Mouse (Mus musculus): ENCODE data around the gene Tmem141. TPM values are rescaled to one million over a fixed set of nuclear protein-coding genes. Genes with fewer than 3 reads are reported as not detected.

Tmem141 gene
- polyA plus RNA-seq, 1 experiment from 2014 or later, result 25.7 TPM

- H3K9ac ChIP-seq (ENCODE audit: low read length), result no peak overlapping the region
- peak overlapping the region; percentile 35 for H3K4me2 ChIP-seq (ENCODE audit: low read length)
- H3K36me3 ChIP-seq (ENCODE audit: control insufficient read depth, insufficient read depth, low read length), result peaks cover 3% of the 10 kb centered on the region; the same call in 1 of the 2 replicates
- peak overlapping the region; percentile 24 for H3K4me3 ChIP-seq (ENCODE audit: low read depth, low read length)
- peaks cover 50% of the 10 kb centered on the region for H3K27me3 ChIP-seq (replicated peaks; ENCODE audit: control insufficient read depth, insufficient read depth, low read length)
- H3K4me1 ChIP-seq (replicated peaks; ENCODE audit: control insufficient read depth, insufficient read depth, low read length), result peaks cover 59% of the 10 kb centered on the region
- H3K9me3 ChIP-seq (ENCODE audit: control insufficient read depth, low read length), result no peaks in the 10 kb centered on the region
- H3K27ac ChIP-seq (ENCODE audit: low read depth), result no peak overlapping the region
- no peak for ATAC-seq (replicated peaks; ENCODE audit: low FRiP score, low TSS enrichment, low read depth)
- WGBS, result 6% methylated on average over 75 of the region's 75 CpGs
- DNase-seq (ENCODE audit: low spot score), result peak; percentile 72
Measured at GRCm38 (mm10) chr2:25577951-25578795, 43.6 kb downstream of the Tmem141 start.

GRCm38 (mm10) chr2:25576965-25577891 lies 44.6 kb downstream of the Tmem141 start:
- peaks cover 52% of the 10 kb centered on the region for H3K4me1 ChIP-seq (replicated peaks; ENCODE audit: control insufficient read depth, insufficient read depth, low read length)
- ATAC-seq (replicated peaks; ENCODE audit: low FRiP score, low TSS enrichment, low read depth) (no peak), DNase-seq (ENCODE audit: low spot score) (peak; percentile 66)
- no peaks in the 10 kb centered on the region for H3K9me3 ChIP-seq (ENCODE audit: control insufficient read depth, low read length)
- H3K36me3 ChIP-seq (ENCODE audit: control insufficient read depth, insufficient read depth, low read length), result no peaks in the 10 kb centered on the region
- peak overlapping the region; percentile 24 for H3K4me3 ChIP-seq (ENCODE audit: low read depth, low read length)
- peaks cover 50% of the 10 kb centered on the region for H3K27me3 ChIP-seq (replicated peaks; ENCODE audit: control insufficient read depth, insufficient read depth, low read length)
- H3K4me2 ChIP-seq (ENCODE audit: low read length), result peak overlapping the region; percentile 35
- no peak overlapping the region for H3K27ac ChIP-seq (ENCODE audit: low read depth)
- WGBS, result 20% methylated on average over 92 of the region's 92 CpGs
- H3K9ac ChIP-seq (ENCODE audit: low read length), result no peak overlapping the region

- Histone ChIP-seq H3K4me1 (replicated peaks; ENCODE audit: control insufficient read depth, insufficient read depth, low read length) (peaks cover 46% of the 10 kb centered on the region), H3K4me3 (ENCODE audit: low read depth, low read length) (no peak overlapping the region), H3K9ac (ENCODE audit: low read length) (no peak overlapping the region), H3K27ac (ENCODE audit: low read depth) (no peak overlapping the region), H3K27me3 (replicated peaks; ENCODE audit: control insufficient read depth, insufficient read depth, low read length) (peaks cover 50% of the 10 kb centered on the region), H3K9me3 (ENCODE audit: control insufficient read depth, low read length) (no peaks in the 10 kb centered on the region), H3K4me2 (ENCODE audit: low read length) (no peak overlapping the region), H3K36me3 (ENCODE audit: control insufficient read depth, insufficient read depth, low read length) (no peaks in the 10 kb centered on the region)
- no peak for ATAC-seq (replicated peaks; ENCODE audit: low FRiP score, low TSS enrichment, low read depth)
- DNase-seq (ENCODE audit: low spot score), result no peak
- WGBS, result 76% methylated on average over 16 of the region's 16 CpGs
Measured at GRCm38 (mm10) chr2:25576028-25576850, 45.6 kb downstream of the Tmem141 start.

GRCm38 (mm10) chr2:25575432-25576027 lies 46.3 kb downstream of the Tmem141 start:
- DNase-seq (ENCODE audit: low spot score), result peak; percentile 70
- Histone ChIP-seq H3K4me3 (ENCODE audit: low read depth, low read length) (peak overlapping the region; percentile 58), H3K4me1 (replicated peaks; ENCODE audit: control insufficient read depth, insufficient read depth, low read length) (peaks cover 38% of the 10 kb centered on the region)

GRCm38 (mm10) chr2:25574579-25575431 lies 47.0 kb downstream of the Tmem141 start, which contains the start of the genes Mamdc4 and Phpt1:
Gene Mamdc4 (minus strand): TSS chr2:25574845.
Gene Phpt1 (minus strand): TSS chr2:25575224.
- peak within 1 kb of the TSS; percentile 58 for H3K4me3 ChIP-seq (ENCODE audit: low read depth, low read length)
- no peaks in the 10 kb centered on the region for H3K9me3 ChIP-seq (ENCODE audit: control insufficient read depth, low read length)
- peak; percentile 99 for DNase-seq (ENCODE audit: low spot score)
- under 1% methylated on average over 44 of the region's 45 CpGs for WGBS
- H3K36me3 ChIP-seq (ENCODE audit: control insufficient read depth, insufficient read depth, low read length), result peaks cover 8% of the 10 kb centered on the region
- peak within 1 kb of the TSS; percentile 62 for H3K9ac ChIP-seq (ENCODE audit: low read length)
- H3K27me3 ChIP-seq (replicated peaks; ENCODE audit: control insufficient read depth, insufficient read depth, low read length), result peaks cover 38% of the 10 kb centered on the region
- peak within 1 kb of the TSS; percentile 85 for H3K4me2 ChIP-seq (ENCODE audit: low read length)
- peaks cover 33% of the 10 kb centered on the region for H3K4me1 ChIP-seq (replicated peaks; ENCODE audit: control insufficient read depth, insufficient read depth, low read length)
- H3K27ac ChIP-seq (ENCODE audit: low read depth), result peak within 1 kb of the TSS; percentile 81
- peak; percentile 94 for ATAC-seq (replicated peaks; ENCODE audit: low FRiP score, low TSS enrichment, low read depth)

More at GRCm38 (mm10) chr2:25575432-25576027, 46.3 kb downstream of the Tmem141 start:
- peak overlapping the region; percentile 81 for H3K27ac ChIP-seq (ENCODE audit: low read depth)
- WGBS, result 17% methylated on average over 21 of the region's 21 CpGs
- peaks cover 3% of the 10 kb centered on the region; the same call in 1 of the 2 replicates for H3K36me3 ChIP-seq (ENCODE audit: control insufficient read depth, insufficient read depth, low read length)
- H3K4me2 ChIP-seq (ENCODE audit: low read length), result peak overlapping the region; percentile 50
- no peak for ATAC-seq (replicated peaks; ENCODE audit: low FRiP score, low TSS enrichment, low read depth)
- H3K9me3 ChIP-seq (ENCODE audit: control insufficient read depth, low read length), result no peaks in the 10 kb centered on the region
- H3K9ac ChIP-seq (ENCODE audit: low read length), result peak overlapping the region; percentile 62
- peaks cover 45% of the 10 kb centered on the region for H3K27me3 ChIP-seq (replicated peaks; ENCODE audit: control insufficient read depth, insufficient read depth, low read length)

GRCm38 (mm10) chr2:25574136-25574535 lies 47.7 kb downstream of the Tmem141 start:
- 12% methylated on average over 11 of the region's 11 CpGs for WGBS
- Histone ChIP-seq H3K27me3 (replicated peaks; ENCODE audit: control insufficient read depth, insufficient read depth, low read length) (peaks cover 31% of the 10 kb centered on the region), H3K4me1 (replicated peaks; ENCODE audit: control insufficient read depth, insufficient read depth, low read length) (peaks cover 28% of the 10 kb centered on the region; the same call in 1 of the 2 replicates), H3K36me3 (ENCODE audit: control insufficient read depth, insufficient read depth, low read length) (peaks cover 15% of the 10 kb centered on the region), H3K9ac (ENCODE audit: low read length) (peak overlapping the region; percentile 62), H3K27ac (ENCODE audit: low read depth) (peak overlapping the region; percentile 81), H3K4me2 (ENCODE audit: low read length) (peak overlapping the region; percentile 85), H3K4me3 (ENCODE audit: low read depth, low read length) (peak overlapping the region; percentile 58), H3K9me3 (ENCODE audit: control insufficient read depth, low read length) (no peaks in the 10 kb centered on the region)
- ATAC-seq (replicated peaks; ENCODE audit: low FRiP score, low TSS enrichment, low read depth) (no peak), DNase-seq (ENCODE audit: low spot score) (no peak)

GRCm38 (mm10) chr2:25573068-25573467 lies 48.7 kb downstream of the Tmem141 start:
- H3K4me2 ChIP-seq (ENCODE audit: low read length), result peak overlapping the region; percentile 85
- DNase-seq (ENCODE audit: low spot score) (no peak), ATAC-seq (replicated peaks; ENCODE audit: low FRiP score, low TSS enrichment, low read depth) (peak; percentile 6; the same call in 1 of the 2 replicates)
- H3K4me3 ChIP-seq (ENCODE audit: low read depth, low read length), result no peak overlapping the region
- H3K27ac ChIP-seq (ENCODE audit: low read depth), result peak overlapping the region; percentile 81
- H3K9me3 ChIP-seq (ENCODE audit: control insufficient read depth, low read length), result no peaks in the 10 kb centered on the region
- WGBS, result 62% methylated on average over 2 of the region's 2 CpGs
- peaks cover 28% of the 10 kb centered on the region; the same call in 1 of the 2 replicates for H3K4me1 ChIP-seq (replicated peaks; ENCODE audit: control insufficient read depth, insufficient read depth, low read length)
- peaks cover 21% of the 10 kb centered on the region for H3K27me3 ChIP-seq (replicated peaks; ENCODE audit: control insufficient read depth, insufficient read depth, low read length)
- no peak overlapping the region for H3K9ac ChIP-seq (ENCODE audit: low read length)
- H3K36me3 ChIP-seq (ENCODE audit: control insufficient read depth, insufficient read depth, low read length), result peaks cover 24% of the 10 kb centered on the region

Measured in intestine, embryonic 14.5 days (tissue).